In genomic region chr5:25114110-25114509, GRCm38 (mm10) we compare ENCODE assay signal across 18 mouse cellular contexts.
"Had no signal": no experiment of that assay in that cellular context is flagged by ENCODE, and none has a peak within 500 bp of the region (broad histone marks: within the 10 kb centered on the region; RNA-seq: fewer than 3 reads in every experiment).

No protein-coding gene starts in this region.

- H3K4me2 ChIP-seq: lung, embryonic 15.5 days; midbrain, embryonic 11.5 days; midbrain, embryonic 13.5 days; midbrain, embryonic 15.5 days; neural tube, embryonic 12.5 days; stomach, embryonic 15.5 days had no signal

- DNase-seq: liver, postnatal 0 days; lung, adult 2 months; lung, postnatal 14 days; lung, postnatal 36 days; right cerebral cortex, postnatal 14 days; thymus, adult 2 months; thymus, postnatal 25 days; thymus, postnatal 4 days had no signal

- H3K4me1 ChIP-seq: lung, embryonic 15.5 days; neural tube, embryonic 12.5 days; stomach, embryonic 15.5 days had no signal

- H3K9ac ChIP-seq: liver, postnatal 0 days; lung, embryonic 15.5 days; midbrain, embryonic 13.5 days; midbrain, embryonic 15.5 days; neural tube, embryonic 12.5 days; stomach, embryonic 15.5 days had no signal

- H3K27me3 ChIP-seq: lung, embryonic 15.5 days; midbrain, embryonic 13.5 days; midbrain, embryonic 15.5 days; neural tube, embryonic 12.5 days; stomach, embryonic 15.5 days had no signal

- H3K9me3 ChIP-seq: lung, embryonic 15.5 days; midbrain, embryonic 15.5 days; neural tube, embryonic 12.5 days; stomach, embryonic 15.5 days had no signal

- H3K27ac ChIP-seq: lung, embryonic 15.5 days; macrophage; midbrain, embryonic 13.5 days; midbrain, embryonic 15.5 days; neural tube, embryonic 12.5 days; stomach, embryonic 15.5 days; stomach, postnatal 0 days had no signal

- ATAC-seq: liver, postnatal 0 days; lung, postnatal 0 days; midbrain, embryonic 13.5 days; midbrain, embryonic 15.5 days had no signal

- H3K4me3 ChIP-seq: lung, embryonic 15.5 days; megakaryocyte, embryonic 14.5 days; midbrain, embryonic 13.5 days; midbrain, embryonic 15.5 days; neural tube, embryonic 12.5 days; stomach, embryonic 15.5 days had no signal

- H3K36me3 ChIP-seq: lung, embryonic 15.5 days; midbrain, embryonic 13.5 days; midbrain, embryonic 15.5 days; neural tube, embryonic 12.5 days; stomach, embryonic 15.5 days had no signal
